Mouse (Mus musculus) neural tube, embryonic 10.5 days (tissue): ENCODE measurements around the gene Ercc6l2.

Source experiments
- DNase-seq: peaks from one replicate; pipeline ENCODE4 v3.0.0-alpha.2; 2017; ENCODE audit warnings: low spot score; ENCODE audit errors: extremely low spot score

The Ercc6l2 gene

DNA sequence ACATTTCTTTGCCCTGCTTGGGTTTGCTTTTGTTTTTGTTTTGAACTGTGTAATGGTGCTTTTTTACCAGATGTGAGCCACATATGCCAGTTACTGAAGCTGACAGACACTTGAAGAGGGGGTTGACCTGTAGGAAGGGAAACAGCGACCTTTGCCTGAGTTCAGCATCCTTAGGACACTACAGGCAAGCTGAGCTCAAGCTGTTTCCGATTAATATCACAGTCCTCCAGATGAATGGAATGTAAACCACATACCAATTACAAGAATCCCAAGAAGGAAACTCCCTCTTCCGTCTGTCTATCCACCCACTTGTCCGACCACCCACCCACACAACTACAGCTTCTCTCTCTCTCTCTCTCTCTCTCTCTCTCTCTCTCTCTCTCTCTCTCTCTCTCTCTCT is 112.3 kb downstream of the Ercc6l2 start:
- no peak for DNase-seq

DNA sequence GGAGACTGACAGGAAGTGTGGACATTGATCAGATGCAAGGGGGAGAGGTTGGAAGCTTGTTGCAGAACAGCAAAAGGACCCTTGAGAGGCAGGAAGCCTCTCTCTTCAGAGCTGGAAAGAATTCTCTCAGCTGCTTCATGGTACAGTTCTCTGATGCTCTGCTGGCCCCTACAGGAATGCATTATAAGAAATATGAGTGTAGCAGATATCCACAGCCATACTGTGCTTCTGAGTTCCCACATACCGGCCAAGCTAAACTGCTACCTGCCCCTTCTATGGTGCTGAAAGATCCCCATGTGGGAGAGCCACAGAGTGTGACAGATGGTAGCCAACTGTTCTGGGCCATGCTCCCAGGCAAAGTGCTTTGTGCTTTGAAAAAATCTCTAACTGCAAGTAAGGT is 114.3 kb downstream of the Ercc6l2 start:
- peak; percentile 33 for DNase-seq

DNA sequence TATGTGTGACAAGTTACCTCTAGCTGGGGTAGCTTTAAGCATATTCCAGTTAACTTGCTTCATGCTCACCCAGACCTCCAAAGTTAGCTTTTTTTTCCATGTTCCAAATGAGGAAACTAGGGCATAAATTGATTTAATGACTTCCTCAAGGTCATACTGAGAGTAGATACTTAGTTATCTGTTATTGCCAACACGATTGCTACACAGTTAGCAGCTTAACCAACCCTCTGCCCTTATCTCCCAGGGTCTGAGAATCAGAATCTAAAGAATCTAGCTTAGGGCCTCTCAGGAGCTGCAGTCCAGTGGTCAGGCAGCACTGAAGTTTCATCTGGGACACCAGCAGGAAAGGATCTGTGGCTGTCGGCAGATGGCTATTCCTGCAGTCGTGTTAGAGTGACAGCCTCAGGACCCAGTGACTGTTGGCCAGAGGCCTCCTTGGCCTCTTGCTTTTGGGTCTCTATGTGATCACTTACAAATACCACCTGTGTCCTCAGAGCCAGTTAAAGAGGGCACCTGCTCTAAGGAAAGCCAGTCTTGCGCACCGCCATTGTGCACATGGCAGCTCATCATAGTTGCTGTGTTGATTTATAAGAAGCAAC is 115.0 kb downstream of the Ercc6l2 start:
- no peak for DNase-seq

DNA sequence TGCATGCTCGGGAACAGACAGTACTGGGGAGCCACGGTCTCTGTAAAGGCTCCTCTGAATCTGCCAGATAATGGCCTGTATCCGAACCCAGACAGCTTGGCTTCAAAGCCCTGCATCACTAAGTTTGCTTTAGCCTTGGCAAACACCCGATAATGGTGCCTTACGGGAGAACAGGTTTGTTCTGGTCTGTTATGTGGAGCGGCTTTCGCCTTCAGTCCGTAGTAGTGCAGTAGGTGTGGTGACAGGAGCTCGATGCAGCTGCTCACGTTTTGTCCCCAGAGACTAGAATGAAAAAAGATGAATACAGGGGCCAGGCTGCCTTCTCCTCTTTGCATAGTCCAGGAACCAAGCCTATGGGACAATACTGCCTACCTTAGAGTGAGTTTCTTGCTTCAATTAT is 115.5 kb downstream of the Ercc6l2 start:
- no peak for DNase-seq

DNA sequence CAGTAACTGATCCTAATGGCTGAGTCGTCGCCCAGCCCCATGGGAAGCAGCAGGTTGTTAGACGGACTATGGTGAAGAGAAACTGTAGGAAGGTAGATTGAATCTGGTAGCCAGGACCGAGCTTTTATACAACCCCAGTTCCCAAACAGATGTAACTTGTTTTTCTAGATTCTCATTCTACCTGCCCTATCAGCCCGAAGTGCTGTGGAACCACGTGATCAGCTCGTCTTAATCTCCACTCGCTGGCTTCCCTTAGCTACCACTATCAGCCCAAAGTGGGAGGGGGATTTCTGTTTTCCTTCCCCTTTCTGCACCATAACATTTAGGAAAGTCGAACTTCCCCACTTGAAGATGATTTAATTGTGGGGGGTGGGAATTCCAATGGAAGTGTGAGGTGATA is 121.3 kb downstream of the Ercc6l2 start:
- DNase-seq: no peak

DNA sequence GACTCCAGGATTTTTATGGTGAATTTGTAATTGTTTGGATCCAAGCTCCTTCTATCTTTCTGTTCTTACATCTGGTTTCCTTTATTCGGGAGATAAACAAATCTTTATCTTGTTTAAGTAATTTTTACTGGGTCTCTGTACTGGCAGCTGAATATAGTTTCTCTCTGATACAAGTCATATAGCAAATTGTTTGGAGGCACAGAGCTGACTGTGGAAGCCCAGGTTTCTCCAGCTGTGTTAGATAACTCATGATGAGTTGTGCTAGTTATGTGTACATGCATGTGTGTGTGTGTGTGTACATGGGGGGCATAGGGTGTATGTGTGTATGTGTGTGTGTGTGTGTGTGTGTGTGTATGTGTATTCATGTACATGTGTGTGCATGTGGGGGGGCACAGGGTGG is 125.2 kb downstream of the Ercc6l2 start:
- no peak for DNase-seq

DNA sequence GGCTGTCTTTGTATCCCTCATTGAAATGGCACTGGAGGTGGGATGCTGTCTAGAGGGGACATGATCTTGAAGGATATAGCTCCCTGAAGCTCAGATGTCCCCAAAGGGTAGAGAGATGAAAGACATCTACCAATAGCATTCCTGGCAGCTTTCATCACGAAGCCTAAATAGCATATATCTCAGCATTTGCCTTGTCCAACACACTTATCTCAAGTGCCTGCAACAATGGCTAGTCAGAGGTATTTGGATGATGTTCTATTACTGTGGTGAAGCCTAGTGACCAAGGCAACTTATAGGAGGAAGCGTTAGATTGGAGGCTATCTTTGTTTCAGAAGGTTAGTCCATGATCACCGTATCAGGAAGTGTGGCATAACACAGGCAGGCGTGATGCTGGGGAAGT is 126.1 kb downstream of the Ercc6l2 start:
- no peak for DNase-seq

DNA sequence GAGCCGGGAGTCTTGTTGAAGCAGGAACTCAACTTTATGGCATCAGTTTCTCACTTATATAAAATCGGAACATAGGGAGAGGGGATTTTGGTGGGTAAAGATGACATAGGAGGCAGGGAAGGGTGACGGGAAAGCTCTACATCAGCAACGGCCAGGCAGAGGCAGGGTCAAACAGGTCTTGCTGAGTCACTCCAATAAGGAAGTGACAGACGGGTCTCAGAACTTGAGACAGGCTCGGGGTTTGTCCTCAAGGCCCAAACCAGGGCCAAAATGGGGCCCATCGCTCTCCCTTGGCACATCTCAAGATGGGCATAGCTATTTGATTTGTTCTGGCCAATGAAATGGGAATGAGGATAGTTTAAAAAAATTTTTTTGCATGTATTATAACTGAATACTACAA is 128.6 kb downstream of the Ercc6l2 start:
- DNase-seq: no peak

DNA sequence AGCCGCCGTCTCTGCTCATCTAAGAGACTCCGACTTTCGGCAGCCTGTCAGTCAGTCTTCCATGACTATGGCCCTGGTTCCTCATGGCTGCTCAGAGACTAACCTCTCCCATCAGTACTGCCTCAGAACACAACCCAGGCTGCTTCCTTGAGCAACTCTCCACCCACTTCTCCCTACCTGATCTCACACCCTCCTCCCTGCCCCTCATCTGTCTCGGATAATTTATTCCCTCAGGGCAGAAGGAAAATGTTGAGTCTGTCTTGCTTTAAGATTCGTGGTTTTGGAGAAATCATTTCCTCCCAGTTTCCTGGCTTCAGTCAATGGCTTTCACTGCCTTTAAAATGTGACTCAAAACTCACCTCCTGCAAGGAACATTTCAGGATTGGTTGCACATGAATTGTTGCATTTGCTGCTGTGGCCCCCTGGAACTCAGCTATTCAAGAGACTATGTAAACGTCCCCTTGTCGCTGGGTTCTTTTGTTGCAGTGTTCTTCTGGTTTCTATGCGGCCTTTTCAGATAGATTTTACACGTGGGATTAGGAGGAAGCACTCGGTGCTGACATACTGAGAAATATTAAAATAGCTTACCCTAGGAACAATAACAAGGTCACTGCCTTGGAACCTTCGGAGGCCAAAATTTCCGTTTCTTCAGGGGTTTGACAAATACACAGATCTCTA is 129.4 kb downstream of the Ercc6l2 start:
- DNase-seq: no peak
